In the genomic region with DNA sequence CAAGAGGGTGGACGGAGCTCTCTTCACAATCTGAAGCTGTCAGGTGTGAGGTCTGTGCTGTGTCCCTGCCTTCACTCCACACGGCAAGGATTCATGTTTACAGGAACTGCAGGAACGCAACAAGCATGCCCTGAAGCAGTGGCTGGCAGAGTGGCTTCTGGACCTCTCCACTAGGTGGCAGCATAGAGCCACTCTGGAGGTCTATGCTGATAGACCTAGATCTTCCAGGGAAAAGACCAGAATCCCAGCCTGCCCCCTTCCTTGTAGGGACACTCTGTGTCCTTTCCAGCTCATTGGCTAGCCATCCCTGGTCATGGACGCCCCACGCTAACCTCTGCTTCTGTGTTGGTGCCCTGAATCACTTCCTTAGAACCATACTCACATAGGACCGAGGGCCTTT, we compare ENCODE assay signal across 8 mouse cellular contexts.
DNase-seq lines count a peak whose midpoint lies in the region; ATAC-seq and TF ChIP-seq lines count a peak whose summit lies in the region.

No protein-coding gene starts in this region.

- H3K4me3 ChIP-seq in bone marrow, adult 2 months (replicated peaks; ENCODE audit: control insufficient read depth, low read depth, low read length): no peak overlapping the region
- no peak overlapping the region for H3K4me3 ChIP-seq in embryonic facial prominence, embryonic 14.5 days (ENCODE audit: low read depth, low read length)
- no peak overlapping the region for H3K4me3 ChIP-seq in limb, embryonic 13.5 days
- H3K4me3 ChIP-seq in midbrain, postnatal 0 days (ENCODE audit: low read depth, low read length): no peak overlapping the region

- no peaks in the 10 kb centered on the region for H3K4me1 ChIP-seq in bone marrow, adult 2 months (ENCODE audit: control insufficient read depth, insufficient read depth, low read length)
- H3K4me1 ChIP-seq in embryonic facial prominence, embryonic 14.5 days (ENCODE audit: control insufficient read depth, insufficient read depth, low read length): no peaks in the 10 kb centered on the region
- no peaks in the 10 kb centered on the region for H3K4me1 ChIP-seq in limb, embryonic 13.5 days
- no peaks in the 10 kb centered on the region for H3K4me1 ChIP-seq in midbrain, postnatal 0 days (ENCODE audit: insufficient read depth, low read length)

- DNase-seq in B cell, adult 2 months: peak; percentile 83 to 85
- DNase-seq in embryonic facial prominence, embryonic 14.5 days (ENCODE audit: low spot score): peak; percentile 81
- DNase-seq in heart, adult 9 months (ENCODE audit: low spot score in 2 of 2): peak; percentile 44 to 81
- DNase-seq in kidney, adult 9 months: peak; percentile 83
- peak; percentile 92 for DNase-seq in midbrain, postnatal 0 days (ENCODE audit: low spot score)
- peak; percentile 73 to 86 for DNase-seq in spleen, postnatal 10 days (ENCODE audit: low spot score in 2 of 2)

- H3K4me2 ChIP-seq in embryonic facial prominence, embryonic 14.5 days (ENCODE audit: low read depth, low read length): no peak overlapping the region
- H3K4me2 ChIP-seq in limb, embryonic 13.5 days (replicated peaks): no peak overlapping the region
- no peak overlapping the region for H3K4me2 ChIP-seq in midbrain, postnatal 0 days (ENCODE audit: low read depth, low read length, poor library complexity, severe bottlenecking)

- WGBS in bone marrow, adult 2 months: 38% methylated on average over 6 of the region's 6 CpGs
- 32% methylated on average over 6 of the region's 6 CpGs for WGBS in embryonic facial prominence, embryonic 14.5 days
- 37% methylated on average over 6 of the region's 6 CpGs for WGBS in limb, embryonic 13.5 days
- 33% methylated on average over 6 of the region's 6 CpGs for WGBS in midbrain, postnatal 0 days

- peaks cover 89% of the 10 kb centered on the region for H3K36me3 ChIP-seq in embryonic facial prominence, embryonic 14.5 days (ENCODE audit: control insufficient read depth, insufficient read depth, low read length)
- peaks cover 96% of the 10 kb centered on the region for H3K36me3 ChIP-seq in limb, embryonic 13.5 days
- peaks cover 63% of the 10 kb centered on the region for H3K36me3 ChIP-seq in midbrain, postnatal 0 days (ENCODE audit: insufficient read depth, low read length)

- H3K27me3 ChIP-seq in embryonic facial prominence, embryonic 14.5 days (replicated peaks; ENCODE audit: control insufficient read depth, insufficient read depth, low read length): no peaks in the 10 kb centered on the region
- no peaks in the 10 kb centered on the region for H3K27me3 ChIP-seq in limb, embryonic 13.5 days
- H3K27me3 ChIP-seq in midbrain, postnatal 0 days (ENCODE audit: insufficient read depth, low read length): no peaks in the 10 kb centered on the region

- peak; percentile 90 for TF ChIP-seq CTCF in bone marrow, adult 2 months (IDR thresholded peaks at IDR 0.05; ENCODE audit: control insufficient read depth, insufficient read depth, low read length)
- TF ChIP-seq CTCF in midbrain, postnatal 0 days (IDR thresholded peaks at IDR 0.05): peak; percentile 99

- H3K27ac ChIP-seq in bone marrow, adult 2 months (ENCODE audit: control insufficient read depth, insufficient read depth, low read depth, low read length, poor library complexity): no peak overlapping the region
- H3K27ac ChIP-seq in embryonic facial prominence, embryonic 14.5 days (replicated peaks; ENCODE audit: low read depth, low read length): no peak overlapping the region
- H3K27ac ChIP-seq in limb, embryonic 13.5 days: no peak overlapping the region
- H3K27ac ChIP-seq in midbrain, postnatal 0 days (ENCODE audit: low read depth, low read length): no peak overlapping the region

- no peak for TF ChIP-seq POLR2A in bone marrow, adult 2 months (IDR thresholded peaks at IDR 0.05; ENCODE audit: borderline replicate concordance, control insufficient read depth, low read depth, low read length)

- ATAC-seq in embryonic facial prominence, embryonic 14.5 days (ENCODE audit: low read depth): peak; percentile 71; the same call in 1 of the 2 replicates
- ATAC-seq in limb, embryonic 13.5 days (ENCODE audit: low FRiP score, low read depth): peak; percentile 46; the same call in 1 of the 2 replicates
- ATAC-seq in midbrain, postnatal 0 days (ENCODE audit: low FRiP score): peak; percentile 65

- H3K9me3 ChIP-seq in embryonic facial prominence, embryonic 14.5 days (ENCODE audit: control insufficient read depth, low read length): no peaks in the 10 kb centered on the region
- H3K9me3 ChIP-seq in limb, embryonic 13.5 days: no peaks in the 10 kb centered on the region
- H3K9me3 ChIP-seq in midbrain, postnatal 0 days (ENCODE audit: low read length): no peaks in the 10 kb centered on the region

- H3K9ac ChIP-seq in embryonic facial prominence, embryonic 14.5 days (ENCODE audit: low read depth, low read length): no peak overlapping the region
- H3K9ac ChIP-seq in limb, embryonic 13.5 days: no peak overlapping the region
- H3K9ac ChIP-seq in midbrain, postnatal 0 days (replicated peaks; ENCODE audit: low read length, poor library complexity, severe bottlenecking): no peak overlapping the region
